Mouse (Mus musculus) spleen, postnatal 36 days (tissue): Measurements from ENCODE around the gene Elp4.

Source experiments
- DNase-seq, 2 experiments: peaks; one replicate each; pipeline ENCODE4 v3.0.0; 2022; ENCODE audit warnings: low spot score in 2 of 2, mixed read lengths in 1 of 2

The Elp4 gene

DNA sequence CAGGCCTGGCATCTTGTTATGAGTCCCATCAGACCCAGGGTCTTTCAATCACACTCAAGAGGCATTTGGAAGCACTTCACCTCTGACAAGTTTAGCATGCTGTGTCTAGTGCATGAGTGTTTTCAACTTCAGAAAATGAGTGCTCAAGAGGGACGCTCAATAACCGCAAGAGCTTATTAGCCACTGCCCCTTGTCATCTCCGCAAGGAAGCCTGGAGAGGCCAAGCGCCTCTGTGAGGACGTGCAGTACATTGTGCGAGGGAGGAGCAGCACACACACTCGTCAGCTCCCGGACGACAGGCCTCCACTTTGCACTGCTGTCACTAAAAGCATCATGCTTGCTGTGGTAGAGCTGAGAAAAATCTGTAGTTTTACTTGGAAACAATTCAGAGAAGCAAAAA, 177.7 kb downstream of the Elp4 start:
- no peak for DNase-seq

DNA sequence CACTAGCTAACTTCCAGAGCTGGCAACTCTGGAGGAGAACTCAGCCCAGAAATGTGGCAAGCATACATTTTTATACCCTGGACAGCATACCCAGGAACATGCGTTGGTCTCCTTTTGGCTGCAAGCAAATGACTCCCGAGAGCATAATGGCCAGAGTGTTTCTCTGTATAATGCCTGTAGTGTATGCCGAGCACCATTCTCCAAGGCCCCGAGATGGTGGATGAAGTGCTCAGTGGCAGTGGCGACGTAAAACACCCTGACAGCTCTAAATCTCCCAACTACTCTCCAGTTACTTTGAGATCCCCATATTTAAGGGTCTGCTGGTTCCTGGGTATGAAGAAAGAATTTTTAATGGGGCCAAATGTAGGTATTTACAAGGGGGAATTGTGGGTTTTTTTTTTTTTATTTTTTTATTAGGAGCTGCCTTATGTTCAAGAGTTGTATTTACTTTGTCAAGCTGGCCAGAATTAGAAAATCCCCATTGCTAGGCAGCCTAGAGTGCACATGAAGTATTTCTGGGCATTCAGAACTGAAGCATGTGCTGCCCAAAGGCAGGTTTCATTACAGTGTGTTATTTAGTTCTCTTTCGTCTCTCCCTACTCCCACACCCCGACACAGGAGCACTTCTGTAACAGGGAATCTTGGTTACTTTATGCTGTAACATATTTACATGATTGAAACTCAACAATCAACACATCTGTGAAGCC, 188.8 kb downstream of the Elp4 start:
- no peak for DNase-seq

DNA sequence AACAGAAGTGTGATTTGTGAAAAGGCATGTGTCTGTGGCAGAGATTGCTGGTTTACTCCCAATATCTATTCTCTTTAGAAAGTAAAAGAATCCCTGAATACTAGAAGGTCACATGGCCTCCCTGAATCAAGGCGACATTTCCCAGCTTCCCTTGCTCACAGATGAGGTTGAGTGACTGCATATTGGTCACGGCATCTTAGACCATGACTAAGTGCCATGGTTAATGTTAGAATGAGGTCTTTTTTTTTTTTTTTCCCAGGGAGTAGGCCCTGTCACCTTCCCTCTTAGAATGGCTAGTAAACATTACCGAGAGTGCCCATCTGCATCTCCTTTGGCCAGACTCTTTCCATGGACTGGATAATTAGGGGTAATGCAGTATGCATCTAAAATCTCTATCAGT, 193.9 kb downstream of the Elp4 start:
- no peak for DNase-seq

DNA sequence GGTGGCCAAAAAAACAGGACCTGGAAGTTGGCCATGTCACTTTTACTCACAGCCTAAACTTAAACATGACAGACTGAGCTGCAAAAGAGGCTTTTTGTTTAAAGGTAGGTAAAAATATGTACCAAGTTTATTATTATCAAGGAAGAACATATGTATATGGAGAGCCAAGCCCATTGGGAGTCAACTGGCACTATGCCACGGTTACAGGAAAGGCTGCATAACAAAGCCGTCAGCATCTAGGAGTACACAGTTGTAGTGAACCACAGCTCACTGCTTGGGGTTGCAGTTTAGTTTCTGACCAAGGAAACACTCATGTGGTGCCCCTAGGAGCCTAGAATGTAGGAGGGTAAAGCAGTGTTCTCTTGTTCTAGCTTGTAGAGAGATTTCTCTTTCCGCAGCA, 195.2 kb downstream of the Elp4 start:
- no peak for DNase-seq

DNA sequence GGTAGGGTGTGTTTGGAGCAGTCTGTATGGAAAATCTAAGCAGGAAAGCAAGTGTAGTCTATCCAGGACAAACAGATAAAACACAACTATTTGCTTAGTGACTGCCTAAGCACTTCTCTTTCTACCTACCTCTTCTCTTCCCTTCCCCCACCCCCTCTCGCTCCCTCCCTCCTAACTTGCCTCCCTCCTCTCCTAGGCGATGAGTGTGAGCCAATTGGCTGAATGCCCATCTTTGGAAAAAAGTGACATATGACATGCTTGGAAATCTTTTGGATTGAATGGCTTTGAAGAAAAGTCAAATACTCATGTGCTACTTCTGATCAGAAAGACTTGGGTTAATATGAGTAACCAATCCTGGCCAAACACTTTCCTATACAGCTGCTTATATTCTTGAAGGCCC, 199.0 kb downstream of the Elp4 start:
- no peak for DNase-seq

DNA sequence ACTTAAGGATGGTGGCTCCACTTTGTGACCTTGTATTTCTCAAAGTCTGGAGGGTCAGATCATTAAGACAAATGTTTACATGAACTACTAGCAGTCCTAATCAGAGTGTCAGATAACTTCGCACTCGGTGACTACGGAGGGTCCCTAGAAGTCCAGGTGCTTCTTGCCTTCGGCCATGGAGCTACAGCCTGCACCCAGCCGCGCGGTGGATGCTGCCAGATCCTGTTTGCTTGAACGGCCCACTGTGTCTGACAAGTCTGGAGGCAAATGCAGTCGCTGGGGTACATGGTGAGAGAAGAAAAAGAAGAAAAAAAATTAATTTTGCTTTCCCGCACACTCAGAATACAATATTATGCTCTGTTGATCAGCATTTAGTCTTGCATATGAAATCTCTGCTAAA, 201.8 kb downstream of the Elp4 start:
- no peak for DNase-seq

DNA sequence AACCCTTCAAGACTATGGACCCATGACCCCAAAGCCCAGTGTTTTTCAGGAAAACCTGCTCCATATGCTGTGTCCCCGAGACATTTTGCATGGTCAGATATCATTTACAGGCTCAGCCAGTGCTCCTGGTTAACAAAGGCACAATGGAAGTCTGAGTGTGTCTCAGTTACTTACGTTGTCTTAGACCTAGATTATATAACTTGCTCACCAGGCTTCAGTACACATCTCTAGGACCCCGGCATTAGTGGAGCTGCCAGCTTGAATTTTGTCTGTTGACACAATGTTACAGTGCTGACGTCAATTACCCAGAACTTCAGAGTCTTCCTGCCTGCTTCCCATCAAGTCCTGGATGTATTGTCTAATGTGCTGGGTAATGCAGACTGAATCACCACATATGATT, 202.6 kb downstream of the Elp4 start:
- DNase-seq: no peak

DNA sequence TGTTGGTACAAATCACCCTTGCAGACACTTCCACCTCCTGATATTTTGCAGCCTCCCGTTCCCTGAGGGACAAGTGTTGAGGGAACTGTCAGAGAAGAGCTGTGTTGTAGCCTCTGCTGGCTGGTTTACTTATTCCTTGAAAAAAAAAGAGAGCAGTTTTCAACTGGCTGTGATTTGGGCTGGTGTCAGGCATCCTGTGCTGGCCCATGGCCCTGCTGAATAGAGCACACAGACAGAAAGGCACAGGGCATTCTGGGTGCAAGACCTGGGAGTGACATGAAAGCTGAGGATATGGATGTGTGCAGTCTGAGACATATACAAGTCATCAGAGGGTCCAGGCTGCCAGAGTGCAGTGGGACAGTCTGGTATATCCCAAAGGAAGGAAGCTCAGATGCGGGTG, 205.7 kb downstream of the Elp4 start:
- no peak for DNase-seq

DNA sequence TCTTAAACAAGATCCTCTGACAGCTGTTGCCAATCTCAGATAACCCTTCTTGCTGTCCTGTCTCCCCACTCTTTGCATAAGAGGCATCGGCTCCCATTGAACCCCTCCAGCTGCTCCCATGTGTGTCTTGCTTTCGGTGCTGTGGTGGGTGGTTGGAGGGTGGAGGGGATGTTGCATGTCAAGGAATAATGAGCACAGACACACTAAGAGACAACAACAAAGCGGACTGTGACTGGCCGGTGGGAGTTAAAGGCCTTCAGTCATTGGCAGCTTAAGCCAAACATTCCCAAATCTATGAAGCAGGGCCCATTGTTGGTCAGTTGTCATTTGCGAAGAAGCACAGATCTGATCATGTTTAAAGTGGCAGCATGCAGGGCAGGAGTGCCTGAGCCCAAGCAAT, 206.6 kb downstream of the Elp4 start:
- no peak for DNase-seq

DNA sequence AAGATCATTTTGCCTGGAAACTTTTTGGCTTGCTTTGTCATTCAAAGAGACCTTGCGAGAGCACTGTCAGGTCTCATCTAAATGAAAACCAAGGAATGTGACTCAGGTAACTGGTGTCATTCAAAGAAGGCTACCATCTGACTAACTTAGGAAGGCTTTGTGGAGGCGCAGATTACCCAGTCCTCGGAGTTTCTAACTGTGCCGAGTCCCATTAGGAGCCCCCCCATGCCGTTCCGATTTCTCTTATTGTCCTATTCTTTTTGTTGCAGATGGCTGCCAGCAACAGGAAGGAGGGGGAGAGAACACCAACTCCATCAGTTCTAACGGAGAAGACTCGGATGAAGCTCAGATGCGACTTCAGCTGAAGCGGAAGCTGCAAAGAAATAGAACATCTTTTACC, 213.1 kb downstream of the Elp4 start:
- DNase-seq: no peak

DNA sequence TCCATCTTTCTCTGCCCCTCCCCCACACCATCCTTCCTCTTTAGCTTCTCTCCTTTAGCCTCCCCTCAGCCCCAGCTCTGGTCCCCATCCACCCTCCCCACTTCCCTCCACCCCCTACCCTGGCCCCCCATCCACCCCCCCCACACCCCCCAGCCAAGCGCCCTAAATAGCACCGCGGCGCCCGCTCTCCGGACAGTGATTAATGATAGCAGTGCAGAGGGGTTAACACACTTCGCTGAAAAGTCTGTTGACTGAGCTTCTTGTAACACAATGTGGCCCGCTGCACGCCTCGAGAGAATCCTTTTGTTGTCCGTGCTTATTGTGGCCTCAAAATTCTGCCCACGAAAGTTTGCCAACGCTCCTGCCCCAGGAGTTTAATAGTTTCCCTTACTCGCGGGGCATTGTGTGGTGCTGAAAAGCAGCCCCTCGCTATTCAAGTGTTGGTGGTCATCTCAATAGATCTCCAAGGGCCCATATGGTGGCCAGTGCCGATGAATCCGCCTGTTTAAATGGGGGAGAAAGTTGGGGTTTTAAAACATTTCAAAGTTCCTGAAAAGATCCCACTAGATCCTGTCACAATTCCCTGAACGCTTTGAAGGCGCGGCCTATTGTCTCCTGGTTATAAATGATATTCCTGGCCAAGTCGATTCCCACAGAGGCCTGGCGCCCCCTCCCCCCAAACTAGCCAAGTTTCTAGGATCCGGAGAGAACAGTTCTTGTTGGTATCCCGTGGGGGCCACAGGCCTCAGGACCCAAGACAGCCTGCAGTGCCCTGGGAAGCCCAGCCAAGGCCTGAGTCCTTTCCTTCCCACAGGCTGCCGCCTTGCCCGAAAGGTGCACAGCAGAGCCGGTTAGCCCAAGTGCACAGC, 214.4 kb downstream of the Elp4 start:
- DNase-seq: no peak

DNA sequence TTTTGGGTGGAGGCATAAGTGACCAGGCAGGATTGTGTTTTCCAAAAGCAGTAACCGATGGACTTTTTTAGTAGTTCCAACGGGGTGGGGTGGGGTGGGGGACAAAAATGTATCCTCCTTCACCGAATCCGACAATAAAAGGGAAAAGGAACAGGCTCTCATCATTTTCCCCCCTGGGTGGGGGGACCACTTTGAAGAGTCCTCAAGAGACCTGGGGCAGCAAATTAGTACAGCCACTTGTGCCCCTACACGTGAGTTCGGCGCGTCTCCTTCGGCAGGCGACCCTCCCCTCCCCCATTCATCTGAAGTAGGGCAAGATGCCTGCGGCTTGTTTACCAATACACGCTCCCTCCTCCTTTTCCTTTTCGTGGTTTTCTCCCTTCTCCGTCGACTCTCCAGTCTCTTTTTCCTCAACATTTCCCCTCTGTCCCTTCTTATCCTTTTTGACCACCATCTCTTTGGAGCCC, 215.0 kb downstream of the Elp4 start:
- DNase-seq: no peak

DNA sequence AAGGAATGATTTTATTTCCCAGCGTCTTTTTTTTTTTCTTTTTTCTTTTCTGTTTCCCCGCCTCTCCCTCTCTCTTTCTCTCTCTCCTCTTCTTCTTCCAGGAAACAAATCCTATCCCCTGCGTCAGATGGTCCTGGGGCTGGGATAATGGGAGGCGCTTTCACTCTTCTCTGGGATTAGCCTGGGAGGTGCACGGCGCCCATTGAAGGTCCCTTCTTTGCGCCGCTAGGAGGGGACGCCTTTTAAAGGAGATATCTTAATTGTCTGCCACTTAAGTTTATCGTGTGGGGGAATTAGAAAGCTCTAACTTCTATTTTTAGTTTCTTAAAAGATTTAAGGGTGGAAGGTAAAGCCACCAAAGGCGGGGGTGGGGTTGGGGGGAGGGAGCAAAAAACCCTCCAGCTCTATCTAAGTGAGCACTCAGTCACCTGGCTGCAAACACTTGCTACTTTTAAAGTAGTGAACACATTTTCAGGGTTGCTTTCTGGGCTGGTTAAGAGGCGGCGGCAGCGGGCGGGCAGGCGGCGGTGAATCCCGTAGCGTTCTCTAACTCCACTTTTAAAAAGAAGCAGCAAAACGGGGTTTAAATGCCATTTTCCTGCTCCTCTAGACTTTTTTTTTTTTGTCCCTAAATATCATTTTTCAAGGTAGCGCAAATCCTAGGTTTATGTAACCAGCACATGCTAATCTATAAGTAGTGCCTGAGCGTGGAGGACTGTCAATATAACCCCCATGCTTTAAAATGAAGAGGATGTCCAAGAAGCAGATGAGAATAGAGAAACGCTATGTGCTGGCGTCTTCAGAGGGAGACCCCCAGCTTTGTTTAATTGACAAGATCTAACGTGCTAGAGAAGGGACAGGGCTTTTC, 215.7 kb downstream of the Elp4 start:
- DNase-seq: no peak

DNA sequence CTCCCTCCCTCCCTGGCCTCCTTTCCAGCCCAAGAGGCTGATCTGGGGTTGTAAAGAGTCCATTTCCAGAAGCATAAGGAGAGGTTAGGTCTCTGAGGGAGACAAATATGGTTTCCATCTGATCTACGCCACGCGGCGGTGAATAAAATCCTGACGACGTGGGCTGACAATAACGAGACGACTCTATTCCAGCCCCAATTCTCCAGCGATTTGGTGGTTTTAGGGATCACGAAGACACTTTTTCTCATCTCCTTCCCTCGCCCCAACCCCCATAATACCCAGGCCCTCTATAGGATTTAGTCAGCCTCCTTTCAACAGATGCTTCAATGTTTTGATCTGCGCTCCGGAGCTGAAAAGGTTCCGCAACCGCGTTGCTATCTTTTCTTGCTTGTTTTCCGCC, 216.4 kb downstream of the Elp4 start:
- no peak for DNase-seq

DNA sequence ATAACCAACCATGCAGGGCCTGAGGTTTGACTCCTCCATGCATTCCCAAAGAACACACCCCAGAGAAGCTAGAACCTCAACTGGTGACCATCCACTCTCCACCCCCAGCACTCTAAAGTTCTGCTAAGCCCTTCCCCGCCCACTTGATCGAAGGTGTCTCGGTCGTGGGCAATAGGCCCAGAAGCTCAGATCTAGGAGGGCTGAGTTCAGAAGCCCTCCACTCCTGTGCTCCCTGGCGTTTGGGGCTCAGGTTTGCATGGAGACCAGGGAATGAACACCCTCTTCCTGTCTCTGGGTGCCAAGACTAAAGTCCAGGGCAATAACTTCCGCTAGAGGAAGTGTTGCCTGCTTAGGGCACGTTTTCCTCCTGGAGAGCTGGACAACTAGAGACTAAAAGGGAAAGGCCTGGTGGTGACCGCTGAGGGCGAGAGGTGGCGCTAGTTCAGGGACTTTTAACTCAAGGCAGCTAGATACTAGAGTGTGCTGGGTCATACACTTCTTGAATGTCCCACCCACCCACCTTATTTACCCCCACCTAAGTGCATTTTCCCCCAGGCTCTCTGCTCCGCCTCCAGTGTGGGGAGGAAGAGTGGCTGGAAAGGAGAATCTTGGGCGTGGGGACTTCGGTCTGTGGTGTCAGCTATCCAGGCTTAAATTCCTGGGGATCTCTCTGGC, 216.9 kb downstream of the Elp4 start:
- DNase-seq: no peak

DNA sequence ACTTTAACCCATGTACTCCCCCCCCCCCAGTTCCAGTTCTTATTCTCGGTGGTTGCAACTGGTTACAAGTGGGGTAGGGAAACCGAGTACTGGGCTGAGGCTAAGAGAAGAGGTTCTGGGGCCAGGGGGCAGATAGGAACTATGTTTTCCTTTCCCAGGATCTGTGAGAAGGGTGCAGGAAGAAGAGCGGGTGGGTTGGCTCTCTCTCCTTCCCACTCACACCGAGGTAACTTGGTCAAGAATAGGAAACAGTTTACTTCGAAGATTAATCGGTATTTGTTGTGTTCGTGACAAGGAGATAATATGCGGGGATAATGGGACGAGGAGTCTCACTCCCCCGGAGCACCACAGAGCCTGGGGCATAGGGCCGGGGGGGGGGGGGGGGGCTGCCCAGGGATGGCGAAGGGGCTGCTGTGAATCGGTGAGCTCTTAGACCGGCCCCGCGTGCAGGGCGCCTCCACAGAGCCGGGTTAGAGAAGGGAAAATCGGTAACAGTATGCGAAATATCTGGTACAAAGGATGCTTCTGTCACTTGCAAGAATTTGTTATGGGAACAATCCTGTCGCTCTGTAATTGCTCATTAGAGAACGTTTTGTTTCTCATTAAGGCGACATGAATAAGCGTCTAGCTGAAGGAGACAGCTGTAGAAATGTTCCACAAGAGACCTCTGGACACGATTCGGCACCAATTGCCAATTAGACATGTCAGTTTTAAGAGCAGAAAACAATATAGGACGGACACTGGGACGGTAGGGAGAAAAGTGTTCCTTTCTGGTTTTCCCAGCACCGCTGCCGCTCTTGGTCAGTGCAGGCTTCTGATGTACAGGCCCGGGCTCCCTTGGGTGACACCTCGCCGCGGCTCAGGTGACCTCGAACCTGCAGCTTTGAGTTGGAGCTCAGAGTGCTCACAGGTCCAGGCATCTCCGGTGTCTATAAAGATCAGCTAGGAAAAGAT, 217.7 kb downstream of the Elp4 start:
- no peak for DNase-seq

DNA sequence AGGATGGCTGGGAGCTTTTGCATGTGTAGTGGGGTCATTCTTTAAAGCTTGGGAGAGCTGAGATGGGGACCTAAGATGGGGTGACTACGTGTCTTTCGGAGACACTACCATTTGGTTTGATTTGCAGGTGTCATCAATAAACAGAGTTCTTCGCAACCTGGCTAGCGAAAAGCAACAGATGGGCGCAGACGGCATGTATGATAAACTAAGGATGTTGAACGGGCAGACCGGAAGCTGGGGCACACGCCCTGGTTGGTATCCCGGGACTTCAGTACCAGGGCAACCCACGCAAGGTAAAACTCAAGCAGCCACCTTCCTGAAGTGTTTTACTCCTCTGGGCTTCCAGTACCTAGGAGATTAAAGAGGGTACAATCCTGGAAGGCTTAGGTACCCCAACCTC, 218.7 kb downstream of the Elp4 start:
- DNase-seq: no peak

DNA sequence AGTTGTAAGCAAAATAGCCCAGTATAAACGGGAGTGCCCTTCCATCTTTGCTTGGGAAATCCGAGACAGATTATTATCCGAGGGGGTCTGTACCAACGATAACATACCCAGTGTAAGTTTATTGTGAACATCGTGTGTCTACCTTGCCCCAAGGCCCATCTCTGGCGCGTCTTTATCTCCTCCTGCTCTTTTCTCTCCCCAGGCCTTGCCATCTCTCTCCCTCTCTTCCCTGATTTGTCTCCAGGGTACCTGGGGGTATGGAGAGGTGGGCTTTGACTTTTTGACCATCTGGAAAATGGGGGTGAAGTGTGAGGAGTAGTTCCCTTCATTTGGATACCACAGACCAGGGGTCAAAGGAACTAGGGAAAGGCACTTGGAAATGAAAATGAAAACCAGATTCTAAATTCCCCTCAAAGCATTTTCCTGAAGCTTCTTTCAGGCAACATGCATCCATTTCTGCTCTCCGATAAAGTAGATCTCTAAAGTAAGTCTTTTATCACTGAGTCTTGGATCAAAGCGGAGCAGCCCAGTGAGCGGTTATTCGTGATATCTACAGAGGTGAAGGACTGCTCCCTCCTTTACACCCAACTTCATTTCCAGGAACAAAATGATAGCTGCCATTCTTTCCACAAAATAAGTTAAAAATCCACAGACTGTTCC, 219.2 kb downstream of the Elp4 start:
- no peak for DNase-seq

DNA sequence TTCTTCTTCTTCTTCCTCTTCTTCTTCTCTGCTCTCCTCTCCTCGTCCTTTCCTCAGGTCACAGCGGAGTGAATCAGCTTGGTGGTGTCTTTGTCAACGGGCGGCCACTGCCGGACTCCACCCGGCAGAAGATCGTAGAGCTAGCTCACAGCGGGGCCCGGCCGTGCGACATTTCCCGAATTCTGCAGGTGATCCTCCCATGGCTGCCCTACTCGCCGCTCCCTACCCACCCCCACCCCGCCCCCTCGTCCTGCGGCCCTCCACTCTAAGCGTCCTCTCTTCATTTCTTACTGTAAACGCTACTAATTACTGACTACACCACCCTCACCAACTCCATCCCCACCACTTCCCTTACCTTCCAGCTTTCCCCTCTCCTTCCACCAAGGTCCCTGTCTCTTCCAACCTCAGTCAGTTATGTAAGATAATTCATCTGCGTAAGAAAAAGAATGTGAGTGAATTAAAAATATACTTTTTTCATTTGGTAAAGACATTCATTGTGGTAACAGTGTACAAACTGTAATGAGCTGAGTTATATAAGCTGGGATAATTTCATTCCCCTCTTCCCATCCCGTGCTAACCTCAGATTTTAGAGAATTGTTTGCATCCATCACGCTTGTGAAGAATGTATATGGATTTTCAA, 220.5 kb downstream of the Elp4 start:
- DNase-seq: no peak
